Mouse (Mus musculus) erythroblast, embryonic 14.5 days (primary cell): ENCODE measurements around the gene Lrrc10.

Source experiments
- GATA1 ChIP-seq: IDR thresholded peaks from 2 replicates; pipeline ENCODE4 v1.6.1; 2012; ENCODE audit warnings: low read length, inconsistent platforms, mixed read lengths
- TAL1 ChIP-seq: IDR thresholded peaks from 3 replicates; pipeline ENCODE4 v1.6.1; 2012; ENCODE audit warnings: low read length, inconsistent platforms, mixed read lengths

DNA sequence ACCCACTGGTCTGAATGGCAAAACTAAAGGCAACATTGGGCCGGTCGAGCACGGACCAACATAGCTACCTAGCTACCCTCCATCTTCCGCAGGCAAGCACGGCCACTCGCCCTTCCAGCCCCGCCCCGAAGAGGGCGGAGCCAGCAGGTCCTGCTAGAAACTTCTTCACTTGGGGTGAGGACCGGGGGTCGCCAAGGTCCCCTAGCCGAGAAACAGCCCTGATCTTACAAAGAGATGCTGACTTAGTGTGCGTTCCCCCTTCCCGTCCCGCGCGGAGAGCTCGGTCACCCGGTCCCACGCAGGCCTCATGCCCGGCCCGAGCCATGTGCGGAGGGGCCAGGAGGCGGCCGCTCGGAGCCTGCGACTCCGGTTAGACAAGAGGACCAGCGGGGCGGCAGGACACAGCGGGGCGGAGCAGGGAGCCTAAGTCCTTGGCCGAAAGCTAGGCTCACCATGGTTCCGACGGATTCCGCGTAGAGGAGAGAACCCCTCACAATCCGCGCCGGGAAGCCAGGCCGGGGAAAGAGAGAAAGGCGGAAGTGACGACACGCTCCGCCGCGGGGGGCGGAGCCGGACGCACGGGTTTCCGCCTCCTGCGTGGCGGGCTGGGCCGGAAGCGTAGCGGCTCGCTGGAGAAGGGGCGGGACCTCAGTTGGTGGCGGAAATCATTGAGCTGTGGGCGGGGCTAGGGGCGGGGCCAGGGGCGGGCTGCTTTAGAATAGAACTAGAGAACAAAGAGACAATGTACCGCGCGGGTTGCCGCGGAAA, 18.3 kb downstream of the Lrrc10 start, which contains the start of gene Cct2:
- TF ChIP-seq TAL1 (no peak), GATA1 (no peak)
